Mouse (Mus musculus): ENCODE data around the gene Sh3bp5. TPM values are rescaled to one million over a fixed set of nuclear protein-coding genes. Genes with fewer than 3 reads are reported as not detected.

Gene Sh3bp5
- polyA plus RNA-seq, 1 experiment from 2014 or later, result 161 TPM

- WGBS, result 69% methylated on average over 7 of the region's 7 CpGs
- H3K27me3 ChIP-seq (replicated peaks), result no peaks in the 10 kb centered on the region
- H3K36me3 ChIP-seq (replicated peaks), result no peaks in the 10 kb centered on the region
- no peak for ATAC-seq (replicated peaks)
- H3K4me2 ChIP-seq, result no peak overlapping the region
- no peak overlapping the region for H3K27ac ChIP-seq
- peaks cover 17% of the 10 kb centered on the region for H3K4me1 ChIP-seq
- no peak overlapping the region for H3K9ac ChIP-seq
- no peak overlapping the region for H3K4me3 ChIP-seq
- no peaks in the 10 kb centered on the region for H3K9me3 ChIP-seq
Observed at GRCm38 (mm10) chr14:31414967-31415376, 20.9 kb downstream of the Sh3bp5 start.

DNA sequence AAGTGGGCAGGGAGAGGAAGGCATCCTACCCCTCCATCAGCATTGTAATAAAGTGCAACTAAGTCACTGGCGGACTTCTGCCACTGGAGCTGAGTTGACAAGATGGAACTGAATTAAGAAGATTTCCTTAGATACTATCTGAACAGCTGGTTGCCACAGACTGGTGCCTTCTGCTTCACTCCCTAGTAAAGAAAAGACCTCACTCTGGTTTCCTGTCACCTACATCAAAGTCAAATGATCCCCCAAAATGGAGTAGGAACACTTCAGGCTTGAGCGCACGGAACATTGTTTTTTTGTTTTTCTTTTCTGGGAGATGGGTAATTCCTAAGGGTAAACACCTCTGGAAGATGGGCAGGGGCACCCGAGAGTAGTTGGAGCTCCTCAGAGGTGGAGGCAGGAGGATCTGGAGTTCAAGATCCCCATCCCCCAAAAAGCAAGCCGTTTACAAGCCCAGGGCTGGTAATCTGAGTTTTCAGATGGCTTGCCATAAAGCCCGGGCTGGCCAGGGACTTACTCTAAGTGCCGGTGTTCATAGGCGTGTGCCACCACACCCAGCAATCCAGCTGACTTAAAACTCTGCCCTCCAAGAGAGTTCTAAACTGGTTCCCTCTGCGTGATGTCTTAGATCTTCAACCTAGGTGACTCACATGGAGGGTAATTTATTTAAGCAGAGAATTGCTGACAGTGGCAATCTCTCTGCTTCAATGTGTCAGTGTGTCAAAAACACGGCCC lies 21.5 kb downstream of the Sh3bp5 start:
- no peak for ATAC-seq (replicated peaks)
- Histone ChIP-seq H3K4me1 (peaks cover 17% of the 10 kb centered on the region), H3K27me3 (replicated peaks) (no peaks in the 10 kb centered on the region), H3K4me3 (no peak overlapping the region), H3K4me2 (no peak overlapping the region), H3K36me3 (replicated peaks) (no peaks in the 10 kb centered on the region), H3K27ac (no peak overlapping the region), H3K9ac (no peak overlapping the region), H3K9me3 (no peaks in the 10 kb centered on the region)
- WGBS, result 79% methylated on average over 10 of the region's 10 CpGs

- ATAC-seq (replicated peaks), result no peak
- Histone ChIP-seq H3K4me3 (no peak overlapping the region), H3K27me3 (replicated peaks) (no peaks in the 10 kb centered on the region), H3K4me2 (no peak overlapping the region), H3K9me3 (no peaks in the 10 kb centered on the region), H3K27ac (no peak overlapping the region), H3K4me1 (peaks cover 17% of the 10 kb centered on the region), H3K9ac (no peak overlapping the region), H3K36me3 (replicated peaks) (no peaks in the 10 kb centered on the region)
- 30% methylated on average over 6 of the region's 6 CpGs for WGBS
Observed at GRCm38 (mm10) chr14:31413475-31414086, 22.3 kb downstream of the Sh3bp5 start.

GRCm38 (mm10) chr14:31412651-31413056 lies 23.2 kb downstream of the Sh3bp5 start:
- no peak overlapping the region for H3K9ac ChIP-seq
- H3K27me3 ChIP-seq (replicated peaks), result no peaks in the 10 kb centered on the region
- no peak overlapping the region for H3K4me3 ChIP-seq
- no peak overlapping the region for H3K4me2 ChIP-seq
- WGBS, result 78% methylated on average over 10 of the region's 10 CpGs
- H3K9me3 ChIP-seq, result no peaks in the 10 kb centered on the region
- peaks cover 17% of the 10 kb centered on the region for H3K4me1 ChIP-seq
- ATAC-seq (replicated peaks), result no peak
- H3K27ac ChIP-seq, result no peak overlapping the region
- no peaks in the 10 kb centered on the region for H3K36me3 ChIP-seq (replicated peaks)

GRCm38 (mm10) chr14:31410737-31411136 lies 25.1 kb downstream of the Sh3bp5 start:
- Histone ChIP-seq H3K27me3 (replicated peaks) (no peaks in the 10 kb centered on the region), H3K36me3 (replicated peaks) (no peaks in the 10 kb centered on the region), H3K9ac (no peak overlapping the region), H3K4me2 (no peak overlapping the region), H3K9me3 (no peaks in the 10 kb centered on the region), H3K4me3 (no peak overlapping the region), H3K4me1 (peaks cover 17% of the 10 kb centered on the region), H3K27ac (no peak overlapping the region)
- 89% methylated on average over 4 of the region's 4 CpGs for whole genome bisulfite sequencing
- no peak for ATAC-seq (replicated peaks)

DNA sequence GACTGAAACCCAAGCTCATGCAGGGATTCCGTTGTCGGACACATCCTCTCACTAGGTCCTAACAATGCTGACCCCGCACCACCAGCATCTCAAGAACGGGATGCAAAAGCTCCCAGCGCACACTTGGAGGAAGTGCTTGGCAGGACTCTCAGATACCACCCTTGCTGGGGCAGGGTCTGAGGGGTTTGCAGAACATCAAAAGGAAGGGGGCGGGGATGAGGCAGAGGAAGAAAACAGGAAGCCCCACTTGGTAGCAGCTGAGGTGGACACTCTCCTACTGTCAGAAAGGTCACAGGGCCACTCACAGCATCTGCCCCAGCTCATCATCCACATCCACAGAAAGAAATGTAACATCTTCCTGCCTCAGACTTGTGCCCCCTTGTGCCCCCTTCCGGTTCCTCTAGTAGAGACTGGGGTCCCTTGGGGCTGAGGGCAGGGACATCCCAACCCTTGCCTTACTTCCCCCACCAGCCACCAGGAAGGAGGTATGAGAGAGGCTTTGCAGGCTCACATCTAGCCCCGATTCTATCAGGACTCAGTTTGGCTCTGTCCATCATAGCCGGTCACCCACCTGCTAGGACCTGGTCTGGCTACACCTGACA lies 25.7 kb downstream of the Sh3bp5 start:
- Histone ChIP-seq H3K9me3 (no peaks in the 10 kb centered on the region), H3K9ac (no peak overlapping the region), H3K4me3 (no peak overlapping the region), H3K27me3 (replicated peaks) (no peaks in the 10 kb centered on the region), H3K36me3 (replicated peaks) (no peaks in the 10 kb centered on the region), H3K27ac (no peak overlapping the region), H3K4me1 (peaks cover 13% of the 10 kb centered on the region), H3K4me2 (no peak overlapping the region)
- no peak for ATAC-seq (replicated peaks)
- WGBS, result 92% methylated on average over 9 of the region's 9 CpGs

GRCm38 (mm10) chr14:31408666-31409065 lies 27.2 kb downstream of the Sh3bp5 start:
- H3K27ac ChIP-seq, result no peak overlapping the region

DNA sequence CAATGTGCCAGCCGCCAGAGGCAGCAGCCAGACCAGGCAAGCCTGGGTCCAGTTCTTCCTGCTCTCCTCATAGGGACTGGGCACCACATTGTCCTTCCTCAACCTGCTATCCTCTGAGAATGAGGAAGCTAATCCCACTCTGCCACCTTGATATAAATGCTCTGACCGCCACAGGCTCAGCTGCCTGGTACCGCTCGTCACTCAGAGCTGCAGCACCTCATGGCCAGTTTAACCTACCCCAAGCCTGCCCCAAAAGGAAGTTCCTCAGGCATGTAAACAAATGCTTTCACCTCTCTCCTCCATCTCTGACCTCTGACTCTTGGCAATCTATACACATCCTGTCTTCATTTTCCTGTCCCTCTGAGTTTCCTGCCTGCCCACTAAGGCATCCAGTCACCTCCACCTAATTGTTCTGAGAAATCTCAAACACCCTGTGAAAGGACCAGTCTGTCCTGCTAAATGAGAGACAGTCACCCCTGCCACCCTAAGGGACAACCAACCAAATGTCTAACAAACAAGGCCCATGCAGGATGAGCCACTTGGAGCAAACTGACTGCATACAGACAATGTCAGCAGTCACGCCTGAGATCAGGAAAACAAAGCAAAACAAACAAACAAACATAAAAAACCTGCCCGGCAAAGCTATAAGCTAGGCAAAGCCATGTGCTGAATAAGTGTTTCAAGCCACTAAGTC lies 27.8 kb downstream of the Sh3bp5 start:
- 76% methylated on average over 6 of the region's 6 CpGs for WGBS
- no peaks in the 10 kb centered on the region for H3K9me3 ChIP-seq
- H3K27ac ChIP-seq, result no peak overlapping the region
- no peak overlapping the region for H3K4me2 ChIP-seq
- no peaks in the 10 kb centered on the region for H3K27me3 ChIP-seq (replicated peaks)
- no peak for ATAC-seq (replicated peaks)
- H3K4me3 ChIP-seq, result no peak overlapping the region
- no peak overlapping the region for H3K9ac ChIP-seq
- no peaks in the 10 kb centered on the region; the same call in 1 of the 2 replicates for H3K36me3 ChIP-seq (replicated peaks)
- no peaks in the 10 kb centered on the region; the same call in 1 of the 2 replicates for H3K4me1 ChIP-seq

More at GRCm38 (mm10) chr14:31408666-31409065, 27.2 kb downstream of the Sh3bp5 start:
- Histone ChIP-seq H3K4me3 (no peak overlapping the region), H3K27me3 (replicated peaks) (no peaks in the 10 kb centered on the region), H3K9ac (no peak overlapping the region), H3K4me1 (peaks cover 1% of the 10 kb centered on the region), H3K36me3 (replicated peaks) (no peaks in the 10 kb centered on the region; the same call in 1 of the 2 replicates), H3K4me2 (no peak overlapping the region), H3K9me3 (no peaks in the 10 kb centered on the region)
- no peak for ATAC-seq (replicated peaks)
- WGBS, result 66% methylated on average over 8 of the region's 8 CpGs

DNA sequence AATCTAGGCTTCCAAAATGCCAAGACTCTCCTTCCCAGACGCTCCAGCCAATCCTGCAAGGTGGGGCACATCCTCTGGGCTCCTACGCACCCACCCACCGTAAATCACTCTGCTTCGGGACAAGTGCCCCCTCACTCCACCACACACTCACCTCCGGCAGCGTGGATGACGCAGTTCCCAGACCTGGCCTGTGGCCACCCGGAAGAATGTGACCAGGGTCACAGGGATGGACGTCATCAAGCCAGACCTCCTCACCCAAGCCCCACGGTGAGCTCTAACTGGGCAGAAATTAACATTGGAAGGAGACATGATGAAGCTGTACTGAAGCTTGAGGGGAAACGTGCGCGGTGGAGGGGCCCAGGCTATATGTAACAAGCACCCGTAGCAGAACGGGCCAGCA lies 28.7 kb downstream of the Sh3bp5 start:
- no peak overlapping the region for H3K4me3 ChIP-seq
- no peaks in the 10 kb centered on the region for H3K9me3 ChIP-seq
- H3K27me3 ChIP-seq (replicated peaks), result no peaks in the 10 kb centered on the region
- H3K4me2 ChIP-seq, result no peak overlapping the region
- H3K4me1 ChIP-seq, result no peaks in the 10 kb centered on the region
- ATAC-seq (replicated peaks), result no peak
- no peak overlapping the region for H3K9ac ChIP-seq
- 91% methylated on average over 15 of the region's 15 CpGs for WGBS
- no peak overlapping the region for H3K27ac ChIP-seq
- H3K36me3 ChIP-seq (replicated peaks), result no peaks in the 10 kb centered on the region; the same call in 1 of the 2 replicates

GRCm38 (mm10) chr14:31406154-31406810 lies 29.6 kb downstream of the Sh3bp5 start:
- no peaks in the 10 kb centered on the region for H3K9me3 ChIP-seq
- H3K27ac ChIP-seq, result no peak overlapping the region
- no peaks in the 10 kb centered on the region for H3K4me1 ChIP-seq
- WGBS, result 79% methylated on average over 12 of the region's 12 CpGs
- H3K36me3 ChIP-seq (replicated peaks), result no peaks in the 10 kb centered on the region; the same call in 1 of the 2 replicates
- no peaks in the 10 kb centered on the region for H3K27me3 ChIP-seq (replicated peaks)
- H3K4me3 ChIP-seq, result no peak overlapping the region
- no peak for ATAC-seq (replicated peaks)
- H3K4me2 ChIP-seq, result no peak overlapping the region
- H3K9ac ChIP-seq, result no peak overlapping the region

DNA sequence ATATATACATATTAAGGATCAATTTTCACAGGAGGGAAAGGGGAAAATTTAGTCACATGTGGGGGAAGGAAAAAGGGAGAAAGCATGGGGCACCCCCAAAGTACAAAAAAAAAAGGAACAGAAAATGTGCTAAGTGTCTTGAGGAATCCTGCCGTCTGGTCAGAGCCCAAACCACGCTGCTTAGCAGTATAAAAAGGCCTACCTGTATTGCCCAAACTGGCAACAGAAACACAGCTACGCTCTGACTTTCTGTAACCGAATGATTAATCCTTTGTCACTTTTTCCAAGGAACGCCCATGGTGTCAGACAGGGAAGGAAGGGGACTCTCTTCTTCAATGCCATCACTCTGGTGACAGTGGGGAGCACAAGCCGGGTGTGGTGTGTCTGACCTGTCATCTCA lies 30.2 kb downstream of the Sh3bp5 start:
- Histone ChIP-seq H3K4me3 (no peak overlapping the region), H3K9me3 (no peaks in the 10 kb centered on the region), H3K4me1 (no peaks in the 10 kb centered on the region), H3K9ac (no peak overlapping the region), H3K27ac (no peak overlapping the region), H3K27me3 (replicated peaks) (no peaks in the 10 kb centered on the region), H3K36me3 (replicated peaks) (no peaks in the 10 kb centered on the region; the same call in 1 of the 2 replicates), H3K4me2 (no peak overlapping the region)
- no peak for ATAC-seq (replicated peaks)
- WGBS, result 84% methylated on average over 6 of the region's 6 CpGs

GRCm38 (mm10) chr14:31404663-31405062 lies 31.2 kb downstream of the Sh3bp5 start:
- ATAC-seq (replicated peaks), result no peak
- Histone ChIP-seq H3K4me3 (no peak overlapping the region), H3K4me2 (no peak overlapping the region), H3K4me1 (no peaks in the 10 kb centered on the region), H3K27me3 (replicated peaks) (no peaks in the 10 kb centered on the region), H3K27ac (no peak overlapping the region), H3K36me3 (replicated peaks) (no peaks in the 10 kb centered on the region; the same call in 1 of the 2 replicates), H3K9ac (no peak overlapping the region), H3K9me3 (no peaks in the 10 kb centered on the region)
- 93% methylated on average over 4 of the region's 4 CpGs for WGBS
